Mouse (Mus musculus): ENCODE measurements around the gene Slc25a14. TPM values are rescaled to one million over a fixed set of nuclear protein-coding genes. Genes with fewer than 3 reads are reported as not detected.
A peak's percentile ranks its signal among the peaks of the same experiment; 100 is the strongest.

Gene Slc25a14
- polyA plus RNA-seq, 1 experiment = 5.5 TPM

GRCm38 (mm10) chrX:48683451-48683850, 60.2 kb downstream of the Slc25a14 start:
- Histone ChIP-seq H3K27me3 (ENCODE audit: control insufficient read depth, insufficient read depth, insufficient read length) (no peaks in the 10 kb centered on the region), H3K4me2 (ENCODE audit: low read depth) (no peak overlapping the region), H3ac (ENCODE audit: control insufficient read depth, insufficient read length) (no peak overlapping the region), H3K36me3 (ENCODE audit: control insufficient read depth, insufficient read depth) (no peaks in the 10 kb centered on the region), H3K79me2 (ENCODE audit: control insufficient read depth, insufficient read depth) (no peaks in the 10 kb centered on the region), H3K4me3 (no peak overlapping the region)
- no peak for TF ChIP-seq REST (IDR thresholded peaks at IDR 0.05; ENCODE audit: insufficient read depth, insufficient read length)
- 0 out of 2 replicates have a peak, but pooled peaks have one; percentile 28 for TF ChIP-seq CEBPB (IDR thresholded peaks at IDR 0.05; ENCODE audit: insufficient read depth, poor library complexity, severe bottlenecking)

DNA sequence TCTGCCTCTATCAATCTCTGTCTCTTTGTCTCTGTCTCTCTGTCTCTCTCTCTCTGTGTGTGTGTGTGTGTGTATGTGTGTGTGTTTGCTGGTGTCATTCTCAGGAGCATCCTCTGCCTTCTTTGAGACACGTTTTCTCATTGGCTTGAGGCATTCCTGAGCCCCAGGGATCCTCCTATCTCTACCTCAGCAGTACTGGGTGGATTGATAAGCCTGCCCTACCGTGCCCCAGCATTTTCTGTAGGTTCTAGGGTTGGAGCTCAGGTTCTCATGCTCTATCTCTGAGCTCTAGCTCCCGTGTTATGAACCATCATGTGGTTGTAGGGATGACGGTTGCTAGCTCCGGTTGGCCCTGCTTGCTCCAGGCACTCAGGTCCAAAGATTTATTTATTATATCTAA, 60.6 kb downstream of the Slc25a14 start:
- H3K4me3 ChIP-seq = no peak overlapping the region
- TF ChIP-seq SRF (IDR thresholded peaks at IDR 0.05; ENCODE audit: control insufficient read depth, insufficient read length, low read depth) = no peak
- no peak for TF ChIP-seq E2F4 (IDR thresholded peaks at IDR 0.05; ENCODE audit: insufficient read depth)
- no peak for TF ChIP-seq CEBPB (IDR thresholded peaks at IDR 0.05; ENCODE audit: insufficient read depth, poor library complexity, severe bottlenecking)
- TF ChIP-seq POLR2AphosphoS2 (IDR thresholded peaks at IDR 0.05; ENCODE audit: insufficient read length, low read depth) = no peak
- TF ChIP-seq TCF3 (IDR thresholded peaks at IDR 0.05; ENCODE audit: insufficient read length, low read depth) = no peak
- no peak for TF ChIP-seq TCF12 (IDR thresholded peaks at IDR 0.05; ENCODE audit: insufficient read depth, poor library complexity, severe bottlenecking)
- H3K79me2 ChIP-seq (ENCODE audit: control insufficient read depth, insufficient read depth) = no peaks in the 10 kb centered on the region
- no peak overlapping the region for H3ac ChIP-seq (ENCODE audit: control insufficient read depth, insufficient read length)
- no peaks in the 10 kb centered on the region for H3K36me3 ChIP-seq (ENCODE audit: control insufficient read depth, insufficient read depth)
- no peak overlapping the region for H3K4me2 ChIP-seq (ENCODE audit: low read depth)
- no peaks in the 10 kb centered on the region for H3K27me3 ChIP-seq (ENCODE audit: control insufficient read depth, insufficient read depth, insufficient read length)

DNA sequence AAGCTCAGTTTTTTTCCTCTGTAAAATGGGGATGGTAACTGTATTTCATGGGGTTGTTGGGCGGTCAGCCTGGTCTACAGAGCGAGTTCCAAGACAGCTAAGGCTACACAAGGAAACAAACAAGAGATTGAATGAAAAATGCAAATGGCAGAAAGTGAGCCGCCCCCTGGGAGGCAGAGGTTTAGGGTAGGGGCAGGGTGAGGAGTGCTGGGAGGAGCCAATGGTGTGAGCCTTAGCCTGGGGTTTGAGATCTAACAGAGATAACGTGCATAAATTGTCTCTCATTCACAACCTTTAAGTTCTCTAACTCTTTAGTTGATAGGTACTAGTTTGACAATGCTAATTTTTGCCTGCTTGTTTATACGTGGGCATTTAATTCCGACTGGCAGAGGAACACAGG, 71.2 kb downstream of the Slc25a14 start:
- Histone ChIP-seq H3K36me3 (ENCODE audit: control insufficient read depth, insufficient read depth) (no peaks in the 10 kb centered on the region), H3K79me2 (ENCODE audit: control insufficient read depth, insufficient read depth) (peaks cover 5% of the 10 kb centered on the region), H3ac (ENCODE audit: control insufficient read depth, insufficient read length) (no peak overlapping the region), H3K27me3 (ENCODE audit: control insufficient read depth, insufficient read depth, insufficient read length) (no peaks in the 10 kb centered on the region), H3K4me3 (peak overlapping the region; percentile 35), H3K4me2 (ENCODE audit: low read depth) (peak overlapping the region; percentile 80)
- TF ChIP-seq TCF12 (IDR thresholded peaks at IDR 0.05; ENCODE audit: insufficient read depth, poor library complexity, severe bottlenecking) (no peak), SRF (IDR thresholded peaks at IDR 0.05; ENCODE audit: control insufficient read depth, insufficient read length, low read depth) (no peak), TCF3 (IDR thresholded peaks at IDR 0.05; ENCODE audit: insufficient read length, low read depth) (no peak), MYOG (IDR thresholded peaks at IDR 0.05; ENCODE audit: control insufficient read depth in 1 of 3, insufficient read depth in 1 of 3, insufficient read length in 2 of 3, low read depth in 2 of 3) (no peak), POLR2A (IDR thresholded peaks at IDR 0.05; ENCODE audit: insufficient read length, low read depth) (no peak), USF1 (IDR thresholded peaks at IDR 0.05; ENCODE audit: low read depth) (no peak), POLR2AphosphoS2 (IDR thresholded peaks at IDR 0.05; ENCODE audit: insufficient read length, low read depth) (no peak), MYOD1 (IDR thresholded peaks at IDR 0.05; ENCODE audit: control insufficient read depth in 1 of 3, insufficient read length in 2 of 3, low read depth in 2 of 3) (no peak), REST (IDR thresholded peaks at IDR 0.05; ENCODE audit: insufficient read depth, insufficient read length) (no peak), CEBPB (IDR thresholded peaks at IDR 0.05; ENCODE audit: insufficient read depth, poor library complexity, severe bottlenecking) (no peak), E2F4 (IDR thresholded peaks at IDR 0.05; ENCODE audit: insufficient read depth) (no peak), MAX (IDR thresholded peaks at IDR 0.05; ENCODE audit: low read depth) (no peak)

GRCm38 (mm10) chrX:48694864-48695371, 71.7 kb downstream of the Slc25a14 start, which contains the start of gene Rbmx2:
TSS of gene Rbmx2 (plus strand) at chrX:48695004.
- peak within 1 kb of the TSS; percentile 80 for H3K4me2 ChIP-seq (ENCODE audit: low read depth)
- H3K36me3 ChIP-seq (ENCODE audit: control insufficient read depth, insufficient read depth) = no peaks in the 10 kb centered on the region
- H3K27me3 ChIP-seq (ENCODE audit: control insufficient read depth, insufficient read depth, insufficient read length) = no peaks in the 10 kb centered on the region
- H3ac ChIP-seq (ENCODE audit: control insufficient read depth, insufficient read length) = no peak within 1 kb of the TSS
- peaks cover 5% of the 10 kb centered on the region for H3K79me2 ChIP-seq (ENCODE audit: control insufficient read depth, insufficient read depth)
- H3K4me3 ChIP-seq = peak within 1 kb of the TSS; percentile 35
- no peak for TF ChIP-seq POLR2AphosphoS2 (IDR thresholded peaks at IDR 0.05; ENCODE audit: insufficient read length, low read depth)
- TF ChIP-seq MYOD1 (IDR thresholded peaks at IDR 0.05; ENCODE audit: control insufficient read depth in 1 of 3, insufficient read length in 2 of 3, low read depth in 2 of 3) = no peak
- no peak for TF ChIP-seq REST (IDR thresholded peaks at IDR 0.05; ENCODE audit: insufficient read depth, insufficient read length)
- no peak for TF ChIP-seq SRF (IDR thresholded peaks at IDR 0.05; ENCODE audit: control insufficient read depth, insufficient read length, low read depth)
- peak; percentile 84 for TF ChIP-seq E2F4 (IDR thresholded peaks at IDR 0.05; ENCODE audit: insufficient read depth)
- TF ChIP-seq POLR2A (IDR thresholded peaks at IDR 0.05; ENCODE audit: insufficient read length, low read depth) = no peak
- TF ChIP-seq MAX (IDR thresholded peaks at IDR 0.05; ENCODE audit: low read depth) = no peak

- Histone ChIP-seq H3K4me2 (ENCODE audit: low read depth) (no peak overlapping the region), H3K4me3 (no peak overlapping the region), H3ac (ENCODE audit: control insufficient read depth, insufficient read length) (no peak overlapping the region), H3K27me3 (ENCODE audit: control insufficient read depth, insufficient read depth, insufficient read length) (no peaks in the 10 kb centered on the region), H3K36me3 (ENCODE audit: control insufficient read depth, insufficient read depth) (no peaks in the 10 kb centered on the region), H3K79me2 (ENCODE audit: control insufficient read depth, insufficient read depth) (no peaks in the 10 kb centered on the region)
- TF ChIP-seq CEBPB (IDR thresholded peaks at IDR 0.05; ENCODE audit: insufficient read depth, poor library complexity, severe bottlenecking) (no peak), POLR2AphosphoS2 (IDR thresholded peaks at IDR 0.05; ENCODE audit: insufficient read length, low read depth) (no peak), MYOG (IDR thresholded peaks at IDR 0.05; ENCODE audit: control insufficient read depth in 1 of 3, insufficient read depth in 1 of 3, insufficient read length in 2 of 3, low read depth in 2 of 3) (no peak), POLR2A (IDR thresholded peaks at IDR 0.05; ENCODE audit: insufficient read length, low read depth) (no peak), SRF (IDR thresholded peaks at IDR 0.05; ENCODE audit: control insufficient read depth, insufficient read length, low read depth) (no peak), MYOD1 (IDR thresholded peaks at IDR 0.05; ENCODE audit: control insufficient read depth in 1 of 3, insufficient read length in 2 of 3, low read depth in 2 of 3) (no peak), TCF3 (IDR thresholded peaks at IDR 0.05; ENCODE audit: insufficient read length, low read depth) (no peak), USF1 (IDR thresholded peaks at IDR 0.05; ENCODE audit: low read depth) (no peak), REST (IDR thresholded peaks at IDR 0.05; ENCODE audit: insufficient read depth, insufficient read length) (no peak), TCF12 (IDR thresholded peaks at IDR 0.05; ENCODE audit: insufficient read depth, poor library complexity, severe bottlenecking) (no peak), E2F4 (IDR thresholded peaks at IDR 0.05; ENCODE audit: insufficient read depth) (no peak), MAX (IDR thresholded peaks at IDR 0.05; ENCODE audit: low read depth) (no peak)
Observed at GRCm38 (mm10) chrX:48709701-48710100, 86.5 kb downstream of the Slc25a14 start.

Other genes starting within 250 kb of the Slc25a14 start
- gene Elf4, start 160.3 kb upstream of the Slc25a14 start, polyA plus RNA-seq (2012; fragmentation: generic; extraction: Trizol) = 7.0 TPM
- 33.2 TPM for gene Aifm1, start 109.8 kb upstream of the Slc25a14 start, polyA plus RNA-seq (2012; fragmentation: generic; extraction: Trizol)
- 0.13 TPM for gene Rab33a, start 104.1 kb upstream of the Slc25a14 start, polyA plus RNA-seq (2012; fragmentation: generic; extraction: Trizol)
- gene Zfp280c, start 28.9 kb upstream of the Slc25a14 start, polyA plus RNA-seq (2012; fragmentation: generic; extraction: Trizol) = 2.3 TPM
- gene Gpr119, start 51.1 kb downstream of the Slc25a14 start, polyA plus RNA-seq (2012; fragmentation: generic; extraction: Trizol) = not detected
- 3.7 TPM for gene Rbmx2, start 71.6 kb downstream of the Slc25a14 start, polyA plus RNA-seq (2012; fragmentation: generic; extraction: Trizol)

Data from myocyte (in vitro differentiated cells).